Mouse (Mus musculus): ENCODE results near the gene Xndc1. TPM values are rescaled to one million over a fixed set of nuclear protein-coding genes. Genes with fewer than 3 reads are reported as not detected.

The Xndc1 gene
- polyA plus RNA-seq, 1 experiment from 2014 or later, result 22.7 TPM

DNA sequence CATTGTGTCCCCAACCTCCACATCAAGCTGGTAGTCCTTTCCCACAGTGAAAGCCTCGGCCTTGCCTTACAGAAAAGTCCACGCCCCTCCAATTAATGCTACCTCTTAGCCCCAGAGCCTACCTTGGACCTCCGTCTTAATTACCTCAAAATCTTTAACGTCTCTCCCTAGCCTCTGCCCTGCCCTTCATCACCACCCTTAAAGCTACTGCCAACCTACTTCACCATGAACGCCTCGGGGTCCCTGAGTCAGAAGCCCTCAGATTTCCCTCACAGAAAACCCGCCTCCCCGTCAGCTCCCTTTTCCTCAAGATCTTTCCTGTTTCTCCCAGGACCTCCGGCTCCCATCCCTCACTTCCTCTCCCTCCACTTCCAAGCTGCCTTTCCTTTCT is 661 bp upstream of the Xndc1 start:
- Histone ChIP-seq H3K27me3 (replicated peaks; ENCODE audit: control insufficient read depth, insufficient read depth, low read length) (no peaks in the 10 kb centered on the region), H3K4me3 (ENCODE audit: low read depth, low read length) (peak overlapping the region; percentile 73), H3K4me1 (replicated peaks; ENCODE audit: control insufficient read depth, insufficient read depth, low read length) (peaks cover 21% of the 10 kb centered on the region), H3K27ac (ENCODE audit: low read depth) (peak overlapping the region; percentile 87), H3K9me3 (ENCODE audit: control insufficient read depth, low read length) (no peaks in the 10 kb centered on the region), H3K9ac (ENCODE audit: low read length) (peak overlapping the region; percentile 57), H3K36me3 (ENCODE audit: control insufficient read depth, insufficient read depth, low read length) (peaks cover 11% of the 10 kb centered on the region), H3K4me2 (ENCODE audit: low read length) (peak overlapping the region; percentile 90)
- DNase-seq (ENCODE audit: low spot score), result no peak
- WGBS, result under 1% methylated on average over 9 of the region's 9 CpGs
- peak; percentile 22 for ATAC-seq (replicated peaks; ENCODE audit: low FRiP score, low TSS enrichment, low read depth)

DNA sequence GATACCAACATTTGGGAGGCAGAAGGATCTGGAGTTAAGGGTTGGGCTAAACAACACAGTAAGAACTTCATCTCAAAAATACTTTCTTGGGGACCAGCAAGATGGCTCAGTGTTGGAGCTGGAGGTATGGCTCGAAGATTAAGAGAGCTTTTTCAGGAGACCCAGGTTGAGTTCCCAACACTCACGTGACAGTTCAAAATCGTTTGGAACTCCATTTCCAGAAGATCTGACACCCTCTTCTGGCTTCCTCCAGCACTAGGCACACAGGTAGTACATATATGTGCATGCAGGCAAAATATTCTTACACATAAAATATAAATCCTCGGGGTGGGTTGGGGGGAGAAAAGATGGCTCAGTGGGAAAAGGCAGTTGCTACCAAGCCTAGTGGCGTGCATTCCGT is 1.1 kb downstream of the Xndc1 start:
- ATAC-seq (replicated peaks; ENCODE audit: low FRiP score, low TSS enrichment, low read depth), result no peak
- Histone ChIP-seq H3K27ac (ENCODE audit: low read depth) (peak overlapping the region; percentile 87; the same call in 1 of the 2 replicates), H3K4me2 (ENCODE audit: low read length) (peak overlapping the region; percentile 90), H3K9me3 (ENCODE audit: control insufficient read depth, low read length) (no peaks in the 10 kb centered on the region), H3K4me3 (ENCODE audit: low read depth, low read length) (peak overlapping the region; percentile 73), H3K4me1 (replicated peaks; ENCODE audit: control insufficient read depth, insufficient read depth, low read length) (peaks cover 21% of the 10 kb centered on the region), H3K9ac (ENCODE audit: low read length) (peak overlapping the region; percentile 57), H3K36me3 (ENCODE audit: control insufficient read depth, insufficient read depth, low read length) (peaks cover 14% of the 10 kb centered on the region), H3K27me3 (replicated peaks; ENCODE audit: control insufficient read depth, insufficient read depth, low read length) (no peaks in the 10 kb centered on the region)
- 62% methylated on average over 6 of the region's 6 CpGs for WGBS
- no peak for DNase-seq (ENCODE audit: low spot score)

DNA sequence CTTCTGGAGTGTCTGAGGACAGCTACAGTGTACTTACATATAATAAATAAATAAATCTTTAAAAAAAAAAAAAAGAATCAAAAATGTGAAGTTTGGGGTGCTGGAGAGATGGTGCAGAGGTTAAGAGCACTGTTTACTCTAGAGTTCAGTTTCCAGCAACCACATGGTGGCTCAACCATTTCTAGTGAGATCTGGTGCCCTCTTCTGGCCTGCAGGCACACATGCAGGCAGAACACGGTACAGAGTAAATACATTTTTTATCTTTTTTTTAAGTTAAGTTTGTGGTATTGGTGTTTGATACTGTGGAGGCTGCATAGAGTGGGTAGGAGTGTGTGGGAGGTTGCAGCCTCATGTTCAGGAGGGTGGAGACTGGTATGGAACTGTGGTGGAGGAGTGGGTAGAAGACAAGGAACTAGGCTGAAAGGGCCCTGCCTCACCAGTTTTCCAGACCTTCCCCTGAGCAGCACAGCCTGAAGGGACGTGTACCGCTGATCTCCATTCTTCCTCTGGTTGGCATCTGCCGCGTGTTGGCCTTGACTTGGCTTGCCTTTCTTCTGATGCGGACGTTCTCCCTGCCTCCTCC is 11.5 kb downstream of the Xndc1 start:
- no peak for DNase-seq (ENCODE audit: low spot score)
- H3K9ac ChIP-seq (ENCODE audit: low read length), result no peak overlapping the region
- H3K9me3 ChIP-seq (ENCODE audit: control insufficient read depth, low read length), result no peaks in the 10 kb centered on the region
- H3K27ac ChIP-seq (ENCODE audit: low read depth), result no peak overlapping the region
- no peaks in the 10 kb centered on the region for H3K27me3 ChIP-seq (replicated peaks; ENCODE audit: control insufficient read depth, insufficient read depth, low read length)
- H3K4me2 ChIP-seq (ENCODE audit: low read length), result no peak overlapping the region
- no peaks in the 10 kb centered on the region for H3K4me1 ChIP-seq (replicated peaks; ENCODE audit: control insufficient read depth, insufficient read depth, low read length)
- no peak overlapping the region for H3K4me3 ChIP-seq (ENCODE audit: low read depth, low read length)
- ATAC-seq (replicated peaks; ENCODE audit: low FRiP score, low TSS enrichment, low read depth), result 0 out of 2 replicates have a peak, but pooled peaks have one; percentile 45
- WGBS, result 82% methylated on average over 7 of the region's 7 CpGs
- H3K36me3 ChIP-seq (ENCODE audit: control insufficient read depth, insufficient read depth, low read length), result peaks cover 93% of the 10 kb centered on the region

DNA sequence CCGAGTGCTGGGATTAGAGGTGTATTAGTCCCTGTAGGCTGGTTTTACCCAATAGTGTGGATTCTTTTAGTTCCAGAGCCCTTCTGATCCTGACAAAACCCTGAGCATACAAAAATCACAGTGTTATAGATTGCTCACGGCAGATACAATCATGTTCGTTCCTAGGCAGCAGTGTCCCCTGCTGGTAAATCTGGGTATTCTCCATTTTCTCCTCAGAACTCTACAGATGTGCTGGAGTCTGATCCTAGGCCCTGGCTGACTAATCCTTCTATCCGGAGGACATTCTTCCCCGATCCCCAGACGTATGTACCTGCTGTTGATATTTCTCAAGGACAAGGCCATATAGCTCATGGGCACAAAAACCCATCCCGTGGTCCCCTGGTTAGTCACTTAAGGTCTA is 13.2 kb downstream of the Xndc1 start:
- ATAC-seq (replicated peaks; ENCODE audit: low FRiP score, low TSS enrichment, low read depth), result 0 out of 2 replicates have a peak, but pooled peaks have one; percentile 45
- peaks cover 93% of the 10 kb centered on the region for H3K36me3 ChIP-seq (ENCODE audit: control insufficient read depth, insufficient read depth, low read length)
- 72% methylated on average over 7 of the region's 7 CpGs for WGBS

DNA sequence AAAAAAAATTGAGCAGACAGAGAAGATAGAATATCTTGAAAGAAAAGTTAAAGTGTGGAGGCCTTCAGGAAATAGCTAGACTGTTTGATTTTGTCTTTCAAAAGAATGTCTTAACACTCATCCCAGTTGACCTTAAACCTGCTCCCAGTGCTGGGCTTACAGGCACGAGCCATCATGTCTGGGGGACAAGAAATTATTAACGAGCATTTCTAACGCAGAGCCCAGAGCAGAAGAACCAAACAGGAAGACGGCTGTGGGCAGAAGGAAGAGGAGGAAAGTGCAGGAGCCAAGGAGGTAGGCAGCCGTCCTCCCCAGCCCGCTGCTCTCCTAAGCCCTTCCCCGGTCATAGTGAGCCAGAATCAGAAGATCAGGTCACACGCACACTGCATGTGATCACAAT is 15.0 kb downstream of the Xndc1 start:
- H3K4me2 ChIP-seq (ENCODE audit: low read length), result no peak overlapping the region
- H3K27ac ChIP-seq (ENCODE audit: low read depth), result no peak overlapping the region
- ATAC-seq (replicated peaks; ENCODE audit: low FRiP score, low TSS enrichment, low read depth), result no peak
- no peaks in the 10 kb centered on the region for H3K27me3 ChIP-seq (replicated peaks; ENCODE audit: control insufficient read depth, insufficient read depth, low read length)
- H3K4me1 ChIP-seq (replicated peaks; ENCODE audit: control insufficient read depth, insufficient read depth, low read length), result no peaks in the 10 kb centered on the region
- H3K9me3 ChIP-seq (ENCODE audit: control insufficient read depth, low read length), result no peaks in the 10 kb centered on the region
- no peak for DNase-seq (ENCODE audit: low spot score)
- H3K36me3 ChIP-seq (ENCODE audit: control insufficient read depth, insufficient read depth, low read length), result peaks cover 84% of the 10 kb centered on the region
- no peak overlapping the region for H3K9ac ChIP-seq (ENCODE audit: low read length)
- H3K4me3 ChIP-seq (ENCODE audit: low read depth, low read length), result no peak overlapping the region
- WGBS, result 82% methylated on average over 8 of the region's 8 CpGs

More for the DNA sequence above, 13.2 kb downstream of the Xndc1 start:
- Histone ChIP-seq H3K9me3 (ENCODE audit: control insufficient read depth, low read length) (no peaks in the 10 kb centered on the region), H3K4me1 (replicated peaks; ENCODE audit: control insufficient read depth, insufficient read depth, low read length) (no peaks in the 10 kb centered on the region), H3K27me3 (replicated peaks; ENCODE audit: control insufficient read depth, insufficient read depth, low read length) (no peaks in the 10 kb centered on the region), H3K9ac (ENCODE audit: low read length) (no peak overlapping the region), H3K27ac (ENCODE audit: low read depth) (no peak overlapping the region), H3K4me2 (ENCODE audit: low read length) (no peak overlapping the region), H3K4me3 (ENCODE audit: low read depth, low read length) (no peak overlapping the region)
- no peak for DNase-seq (ENCODE audit: low spot score)

DNA sequence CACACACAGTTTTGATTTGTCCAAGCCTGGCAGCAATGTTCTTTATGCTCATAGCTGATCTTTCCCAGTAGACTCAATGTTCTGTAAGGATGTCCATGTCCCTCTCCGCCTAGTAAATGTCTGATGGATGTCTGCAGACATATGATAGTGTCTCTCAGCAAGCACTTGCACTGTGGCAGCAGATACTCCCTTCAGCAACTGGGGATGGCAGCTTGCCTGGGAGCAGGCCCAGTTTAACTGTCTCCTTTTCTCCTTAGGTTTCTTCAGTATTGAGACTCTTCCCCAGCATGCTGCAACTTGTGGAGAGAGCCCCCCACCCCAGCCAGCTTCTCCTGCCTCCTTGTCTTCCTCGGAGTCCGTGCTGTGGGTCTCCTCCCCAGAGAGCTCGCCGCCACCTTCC is 16.5 kb downstream of the Xndc1 start:
- Histone ChIP-seq H3K4me3 (ENCODE audit: low read depth, low read length) (no peak overlapping the region), H3K4me1 (replicated peaks; ENCODE audit: control insufficient read depth, insufficient read depth, low read length) (no peaks in the 10 kb centered on the region), H3K9ac (ENCODE audit: low read length) (no peak overlapping the region), H3K27ac (ENCODE audit: low read depth) (no peak overlapping the region), H3K27me3 (replicated peaks; ENCODE audit: control insufficient read depth, insufficient read depth, low read length) (no peaks in the 10 kb centered on the region), H3K9me3 (ENCODE audit: control insufficient read depth, low read length) (no peaks in the 10 kb centered on the region), H3K4me2 (ENCODE audit: low read length) (no peak overlapping the region), H3K36me3 (ENCODE audit: control insufficient read depth, insufficient read depth, low read length) (peaks cover 69% of the 10 kb centered on the region)
- ATAC-seq (replicated peaks; ENCODE audit: low FRiP score, low TSS enrichment, low read depth), result no peak
- 97% methylated on average over 5 of the region's 5 CpGs for WGBS
- DNase-seq (ENCODE audit: low spot score), result no peak

DNA sequence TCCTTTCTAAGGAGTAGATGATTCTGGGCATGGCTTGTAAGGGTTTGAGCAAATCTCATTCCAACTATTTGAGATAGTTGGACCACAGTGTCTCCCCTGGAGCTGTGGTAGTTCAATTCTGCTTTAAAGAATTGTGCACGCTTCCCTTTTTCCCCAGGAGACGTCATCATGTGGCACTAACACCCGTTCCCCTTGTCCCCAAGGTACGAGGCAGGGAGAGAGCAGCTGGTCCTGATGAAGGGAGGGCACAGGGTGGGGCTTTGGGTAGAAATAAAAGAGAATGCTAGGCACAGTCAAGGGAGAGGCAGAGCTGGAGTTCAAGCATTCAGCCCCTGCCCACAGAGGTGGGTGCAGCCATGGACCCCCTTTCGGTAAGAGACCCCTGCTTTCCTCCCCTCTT is 17.5 kb downstream of the Xndc1 start, which contains the start of gene Trpc2:
Trpc2 (plus strand) TSS at position 301 of the 400 bp plus-strand sequence.
- no peaks in the 10 kb centered on the region for H3K4me1 ChIP-seq (replicated peaks; ENCODE audit: control insufficient read depth, insufficient read depth, low read length)
- peaks cover 59% of the 10 kb centered on the region for H3K36me3 ChIP-seq (ENCODE audit: control insufficient read depth, insufficient read depth, low read length)
- no peaks in the 10 kb centered on the region for H3K9me3 ChIP-seq (ENCODE audit: control insufficient read depth, low read length)
- no peak within 1 kb of the TSS for H3K27ac ChIP-seq (ENCODE audit: low read depth)
- H3K9ac ChIP-seq (ENCODE audit: low read length), result no peak within 1 kb of the TSS
- WGBS, result 87% methylated on average over 5 of the region's 5 CpGs
- H3K4me3 ChIP-seq (ENCODE audit: low read depth, low read length), result no peak within 1 kb of the TSS
- no peak within 1 kb of the TSS for H3K4me2 ChIP-seq (ENCODE audit: low read length)
- DNase-seq (ENCODE audit: low spot score), result no peak
- ATAC-seq (replicated peaks; ENCODE audit: low FRiP score, low TSS enrichment, low read depth), result no peak
- no peaks in the 10 kb centered on the region for H3K27me3 ChIP-seq (replicated peaks; ENCODE audit: control insufficient read depth, insufficient read depth, low read length)

DNA sequence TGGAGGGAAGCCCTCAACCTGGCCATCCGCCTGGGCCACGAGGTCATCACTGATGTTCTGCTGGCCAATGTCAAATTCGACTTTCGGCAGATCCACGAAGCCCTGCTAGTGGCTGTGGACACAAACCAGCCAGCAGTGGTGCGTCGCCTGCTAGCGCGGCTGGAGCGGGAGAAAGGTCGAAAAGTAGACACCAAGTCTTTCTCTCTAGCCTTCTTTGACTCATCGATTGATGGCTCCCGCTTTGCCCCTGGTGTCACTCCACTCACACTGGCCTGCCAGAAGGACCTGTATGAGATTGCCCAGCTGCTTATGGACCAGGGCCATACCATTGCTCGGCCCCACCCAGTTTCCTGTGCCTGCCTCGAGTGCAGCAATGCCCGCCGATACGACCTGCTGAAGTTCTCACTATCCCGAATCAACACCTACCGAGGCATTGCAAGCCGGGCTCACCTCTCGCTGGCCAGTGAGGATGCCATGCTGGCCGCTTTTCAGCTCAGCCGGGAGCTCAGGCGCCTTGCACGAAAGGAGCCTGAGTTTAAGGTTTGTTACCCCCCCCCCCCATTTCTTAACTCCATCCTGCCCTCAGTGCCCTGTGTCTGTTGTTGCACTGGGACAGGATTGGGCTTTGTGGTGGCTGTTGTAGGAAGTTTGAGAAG is 18.9 kb downstream of the Xndc1 start:
- DNase-seq (ENCODE audit: low spot score), result no peak
- Histone ChIP-seq H3K4me3 (ENCODE audit: low read depth, low read length) (no peak overlapping the region), H3K4me2 (ENCODE audit: low read length) (no peak overlapping the region), H3K27me3 (replicated peaks; ENCODE audit: control insufficient read depth, insufficient read depth, low read length) (no peaks in the 10 kb centered on the region), H3K27ac (ENCODE audit: low read depth) (no peak overlapping the region), H3K4me1 (replicated peaks; ENCODE audit: control insufficient read depth, insufficient read depth, low read length) (no peaks in the 10 kb centered on the region), H3K9ac (ENCODE audit: low read length) (no peak overlapping the region), H3K36me3 (ENCODE audit: control insufficient read depth, insufficient read depth, low read length) (peaks cover 50% of the 10 kb centered on the region), H3K9me3 (ENCODE audit: control insufficient read depth, low read length) (no peaks in the 10 kb centered on the region)
- ATAC-seq (replicated peaks; ENCODE audit: low FRiP score, low TSS enrichment, low read depth), result no peak
- WGBS, result 83% methylated on average over 26 of the region's 26 CpGs

DNA sequence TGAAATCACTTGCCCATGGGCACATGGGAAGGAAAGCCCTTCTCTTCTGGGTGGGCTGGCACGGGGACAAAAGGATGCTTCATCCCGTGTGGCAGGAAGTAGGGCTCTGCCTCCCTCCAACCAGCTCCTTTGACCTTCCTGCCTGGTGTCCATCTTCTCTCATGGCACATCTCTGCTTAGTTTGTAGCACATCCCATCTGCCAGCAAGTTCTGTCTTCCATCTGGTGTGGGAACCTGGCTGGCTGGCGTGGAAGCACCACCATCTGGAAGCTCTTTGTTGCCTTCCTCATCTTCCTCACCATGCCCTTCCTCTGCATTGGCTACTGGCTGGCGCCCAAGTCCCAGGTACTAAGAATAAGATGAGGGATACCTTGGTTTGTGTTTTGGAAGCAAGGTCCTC is 22.0 kb downstream of the Xndc1 start:
- WGBS, result 75% methylated on average over 4 of the region's 4 CpGs
- H3K4me1 ChIP-seq (replicated peaks; ENCODE audit: control insufficient read depth, insufficient read depth, low read length), result no peaks in the 10 kb centered on the region

More for the DNA sequence above, 22.0 kb downstream of the Xndc1 start:
- Histone ChIP-seq H3K9ac (ENCODE audit: low read length) (no peak overlapping the region), H3K4me3 (ENCODE audit: low read depth, low read length) (no peak overlapping the region), H3K27me3 (replicated peaks; ENCODE audit: control insufficient read depth, insufficient read depth, low read length) (no peaks in the 10 kb centered on the region), H3K36me3 (ENCODE audit: control insufficient read depth, insufficient read depth, low read length) (peaks cover 20% of the 10 kb centered on the region), H3K4me2 (ENCODE audit: low read length) (no peak overlapping the region), H3K27ac (ENCODE audit: low read depth) (no peak overlapping the region), H3K9me3 (ENCODE audit: control insufficient read depth, low read length) (no peaks in the 10 kb centered on the region)
- ATAC-seq (replicated peaks; ENCODE audit: low FRiP score, low TSS enrichment, low read depth) (no peak), DNase-seq (ENCODE audit: low spot score) (no peak)
